Mouse (Mus musculus) C2C12 (cell line): Measurements from ENCODE around the gene Fam20c.

ENCODE experiments used
- CEBPB ChIP-seq: IDR thresholded peaks from one replicate; pipeline ENCODE4 v1.6.1; 2011; ENCODE audit warnings: low read depth, mild to moderate bottlenecking, control low read depth, moderate library complexity
- CTCF ChIP-seq: IDR thresholded peaks from one replicate; pipeline ENCODE4 v1.5.1; 2011; ENCODE audit not compliant: control insufficient read depth, insufficient read depth, insufficient read length
- MAX ChIP-seq: IDR thresholded peaks from one replicate; pipeline ENCODE4 v1.6.1; 2011; ENCODE audit warnings: mild to moderate bottlenecking, control low read depth
- MYOD1 ChIP-seq: IDR thresholded peaks from one replicate; pipeline ENCODE4 v1.6.1; 2011; ENCODE audit warnings: low read depth; ENCODE audit not compliant: control insufficient read depth, insufficient read length
- USF1 ChIP-seq: IDR thresholded peaks from one replicate; pipeline ENCODE4 v1.6.1; 2011; ENCODE audit warnings: low read depth, mild to moderate bottlenecking, control low read depth, moderate library complexity

DNA sequence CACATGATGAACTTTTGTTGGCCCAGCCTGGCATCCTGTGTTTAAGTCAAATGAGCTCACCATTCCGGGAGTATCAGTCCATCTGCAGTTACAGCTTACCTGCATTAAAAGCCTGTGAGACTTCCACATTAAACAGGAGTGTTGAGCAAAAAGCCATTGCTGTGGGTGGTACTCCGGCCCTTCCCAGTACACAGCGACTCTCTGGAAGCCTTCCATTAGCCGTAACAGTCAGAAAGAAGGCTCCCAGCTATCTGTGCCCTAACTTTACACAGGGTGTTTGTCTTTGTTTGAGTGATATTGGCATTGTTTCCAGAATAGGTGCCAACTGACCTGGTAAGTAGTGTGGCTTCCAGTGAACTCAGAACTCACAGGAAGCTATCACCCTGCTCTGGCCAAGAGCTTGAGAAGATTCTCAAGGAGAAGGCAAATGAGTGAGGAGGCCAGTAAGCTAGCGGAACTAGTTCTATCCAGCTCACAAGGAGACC is 97.0 kb downstream of the Fam20c start:
- no peak for TF ChIP-seq CTCF
- no peak for TF ChIP-seq CEBPB
- no peak for TF ChIP-seq MAX
- no peak for TF ChIP-seq USF1
- TF ChIP-seq MYOD1: no peak
